Mouse (Mus musculus): Measurements from ENCODE around the gene Sf3a2.

Gene Sf3a2

GRCm38 (mm10) chr10:80776358-80776869 lies 21.6 kb upstream of the Sf3a2 start:
- DNase-seq = no peak

- no peak for DNase-seq
Measured at GRCm38 (mm10) chr10:80777123-80777522, 20.9 kb upstream of the Sf3a2 start.

- no peak for DNase-seq
Measured at GRCm38 (mm10) chr10:80779565-80779964, 18.4 kb upstream of the Sf3a2 start.

GRCm38 (mm10) chr10:80784302-80784701 lies 13.7 kb upstream of the Sf3a2 start:
- DNase-seq = no peak

GRCm38 (mm10) chr10:80784871-80785270 lies 13.1 kb upstream of the Sf3a2 start:
- DNase-seq = no peak

GRCm38 (mm10) chr10:80785963-80786362 lies 12.0 kb upstream of the Sf3a2 start:
- no peak for DNase-seq

- no peak for DNase-seq
Measured at GRCm38 (mm10) chr10:80787517-80787916, 10.5 kb upstream of the Sf3a2 start.

- DNase-seq = no peak
Measured at GRCm38 (mm10) chr10:80790761-80791404, 7.1 kb upstream of the Sf3a2 start.

GRCm38 (mm10) chr10:80791476-80792174 lies 6.4 kb upstream of the Sf3a2 start:
- no peak for DNase-seq

GRCm38 (mm10) chr10:80792175-80793032 lies 5.6 kb upstream of the Sf3a2 start:
- no peak for DNase-seq

GRCm38 (mm10) chr10:80793033-80793784 lies 4.8 kb upstream of the Sf3a2 start:
- no peak for DNase-seq

- DNase-seq = no peak
Measured at GRCm38 (mm10) chr10:80793803-80794202, 4.2 kb upstream of the Sf3a2 start.

GRCm38 (mm10) chr10:80794750-80795149 lies 3.2 kb upstream of the Sf3a2 start:
- no peak for DNase-seq

- DNase-seq = no peak
Measured at GRCm38 (mm10) chr10:80796307-80796848, 1.6 kb upstream of the Sf3a2 start.

- DNase-seq = no peak
Measured at GRCm38 (mm10) chr10:80797186-80798149, 530 bp upstream of the Sf3a2 start.

GRCm38 (mm10) chr10:80799070-80799566 lies 1.1 kb downstream of the Sf3a2 start:
- no peak for DNase-seq

GRCm38 (mm10) chr10:80802204-80802912 lies 4.4 kb downstream of the Sf3a2 start:
- no peak for DNase-seq

GRCm38 (mm10) chr10:80802996-80803395 lies 5.0 kb downstream of the Sf3a2 start:
- no peak for DNase-seq

GRCm38 (mm10) chr10:80804340-80804739 lies 6.3 kb downstream of the Sf3a2 start:
- no peak for DNase-seq

- no peak for DNase-seq
Measured at GRCm38 (mm10) chr10:80804916-80805315, 6.9 kb downstream of the Sf3a2 start, which contains the start of gene Amh. Gene Amh (plus strand): TSS chr10:80805243.
